Mouse (Mus musculus): ENCODE results near the gene Tmem63a.
"Not testable (repeated sequence)": the region's sequence is repeated elsewhere in the genome, so short reads cannot be mapped to it uniquely, and the experiment has no call there.

Tmem63a gene

DNA sequence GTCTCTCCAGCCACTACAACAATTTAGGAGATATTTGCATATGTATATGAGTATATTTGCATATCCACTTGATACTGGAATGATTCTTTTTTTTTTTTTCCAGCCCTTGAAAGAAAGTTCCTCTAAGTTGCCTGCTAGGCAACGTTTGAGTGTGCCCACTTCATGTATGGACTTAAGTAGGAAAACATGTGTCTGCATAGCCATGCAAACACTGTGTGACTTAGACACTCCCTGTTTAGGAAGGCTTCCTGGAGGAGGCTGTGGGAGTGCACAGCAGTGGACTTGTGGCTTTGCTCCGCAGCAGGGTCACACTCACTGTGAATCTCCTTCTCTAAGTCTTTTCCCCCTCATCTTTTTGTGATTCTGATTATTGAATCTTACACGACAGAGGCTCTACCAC is 16.7 kb downstream of the Tmem63a start:
- DNase-seq (ENCODE audit: low spot score in 2 of 2): no peak

- no peak for DNase-seq (ENCODE audit: low spot score in 2 of 2)
These were observed 23.6 kb downstream of the Tmem63a start for GRCm38 (mm10) chr1:180965786-180966185.

DNA sequence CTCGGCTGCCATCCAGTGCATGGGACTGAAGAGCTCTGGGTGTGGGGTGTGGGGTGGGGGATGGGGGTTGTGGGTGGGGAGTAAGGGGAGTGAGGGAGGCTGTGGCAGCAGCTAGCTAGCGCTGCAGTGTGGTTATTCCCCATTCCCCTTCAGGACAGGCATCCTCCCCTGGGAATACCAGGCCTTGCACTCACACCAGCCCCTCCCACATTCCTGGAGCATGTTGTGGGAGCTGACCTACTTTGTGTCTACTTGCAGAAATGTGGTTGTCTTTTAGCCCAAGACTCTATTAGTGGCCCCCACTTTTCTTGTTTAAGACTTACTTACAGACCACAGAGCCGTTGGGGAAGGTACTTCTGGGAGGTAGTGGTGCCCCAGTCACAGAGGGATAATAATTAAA is 24.4 kb downstream of the Tmem63a start:
- no peak for DNase-seq (ENCODE audit: low spot score in 2 of 2)

DNA sequence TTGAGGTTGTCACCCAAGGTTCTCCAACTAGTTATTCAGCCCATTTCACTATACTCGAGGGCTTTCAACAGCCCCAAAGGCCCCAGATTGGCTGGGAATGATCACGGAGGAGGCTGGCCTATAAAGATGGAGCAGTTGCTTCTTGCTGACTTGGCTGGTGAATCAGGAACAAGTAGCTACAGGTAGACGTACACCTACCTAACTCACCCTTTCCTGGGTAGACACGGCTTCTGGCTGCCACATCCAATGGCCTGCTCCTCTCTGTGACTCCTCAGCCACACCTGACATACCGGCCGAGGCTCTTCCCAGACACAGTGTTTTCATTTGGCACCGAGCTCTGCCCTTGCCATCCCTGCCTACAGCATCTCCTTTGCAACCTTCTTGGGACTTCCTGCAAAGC is 25.1 kb downstream of the Tmem63a start:
- DNase-seq (ENCODE audit: low spot score in 2 of 2): no peak

DNA sequence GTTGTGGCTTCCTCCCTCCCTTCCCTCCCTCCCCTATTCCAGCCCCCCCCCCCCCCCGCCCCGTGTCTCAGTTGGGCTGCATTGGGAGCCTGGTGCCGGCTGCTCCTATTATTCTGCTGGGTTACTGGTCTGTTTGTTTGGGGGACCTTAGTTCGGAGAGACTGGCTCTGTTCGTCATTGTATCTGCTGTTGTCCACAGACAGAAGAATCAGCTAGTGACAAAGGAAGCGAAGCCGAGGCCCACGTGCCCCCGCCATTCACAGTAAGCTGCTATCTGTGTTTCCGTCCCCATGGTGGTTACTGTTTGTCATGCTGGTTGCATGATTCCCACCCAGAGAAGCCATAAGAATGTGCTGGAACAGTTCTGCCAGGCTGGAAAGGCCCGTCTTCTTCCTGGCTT is 30.8 kb downstream of the Tmem63a start:
- DNase-seq (ENCODE audit: low spot score in 2 of 2): no peak

DNA sequence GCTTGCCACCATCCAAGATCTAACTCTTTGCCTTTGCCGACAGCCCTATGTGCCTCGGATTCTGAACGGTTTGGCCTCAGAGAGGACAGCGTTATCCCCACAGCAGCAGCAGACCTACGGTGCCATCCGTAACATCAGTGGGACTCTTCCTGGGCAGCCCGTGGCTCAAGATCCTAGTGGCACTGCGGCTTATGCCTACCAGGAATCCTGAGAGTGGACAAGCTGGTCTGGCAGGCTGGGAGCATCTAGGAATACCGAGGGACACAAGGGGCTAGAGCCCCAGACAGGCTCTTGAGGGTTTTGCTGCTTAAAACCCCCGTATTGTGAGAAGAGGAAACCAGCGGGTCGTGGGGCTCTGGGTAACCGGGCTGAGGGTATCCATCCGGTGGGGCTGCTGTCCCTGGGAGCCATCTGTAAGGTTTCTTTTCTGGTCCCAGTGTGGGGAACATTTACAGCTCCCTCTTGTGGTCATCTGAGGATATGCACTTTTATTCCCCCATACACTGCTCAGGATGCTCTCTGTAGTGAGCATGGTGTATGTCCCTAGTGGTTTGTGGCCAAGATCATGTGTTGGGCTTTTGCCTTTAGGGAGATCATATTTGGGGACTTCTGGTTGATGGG is 32.1 kb downstream of the Tmem63a start:
- DNase-seq (ENCODE audit: low spot score in 2 of 2): no peak

DNA sequence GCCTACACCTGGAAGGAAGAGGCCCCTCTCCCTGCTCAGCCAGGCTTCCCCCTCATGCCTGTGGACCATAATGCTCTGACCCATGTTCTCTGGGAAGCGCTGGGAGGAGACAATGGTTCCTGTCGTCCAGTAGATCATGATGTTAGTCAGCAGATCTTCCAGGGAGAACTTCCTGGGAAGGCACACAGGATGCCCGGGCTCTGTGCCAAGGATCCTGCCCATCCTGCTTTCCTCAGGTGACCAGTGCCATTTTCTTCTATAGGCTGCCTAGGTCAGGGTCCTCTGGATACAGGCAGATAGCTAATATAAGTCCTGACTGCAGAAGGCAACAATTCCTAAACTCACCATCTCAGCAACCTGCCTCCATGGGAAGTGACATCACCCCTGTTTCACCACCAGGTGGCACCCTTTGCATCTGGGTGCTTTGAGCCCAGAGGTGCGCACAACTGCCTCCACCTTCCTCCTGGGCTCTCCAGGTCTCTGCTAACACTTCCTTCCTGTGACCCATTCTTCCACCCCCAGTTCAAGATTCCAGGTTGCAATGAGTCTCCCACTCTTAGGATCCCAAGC is 34.1 kb downstream of the Tmem63a start:
- DNase-seq (ENCODE audit: low spot score in 2 of 2): no peak

GRCm38 (mm10) chr1:180979484-180980251 is 37.5 kb downstream of the Tmem63a start:
- no peak for DNase-seq (ENCODE audit: low spot score in 2 of 2)

GRCm38 (mm10) chr1:180980464-180980863 is 38.3 kb downstream of the Tmem63a start:
- DNase-seq (ENCODE audit: low spot score in 2 of 2): no peak

- DNase-seq (ENCODE audit: low spot score in 2 of 2): not testable (repeated sequence)
These were observed 39.3 kb downstream of the Tmem63a start for GRCm38 (mm10) chr1:180981298-180982046.

- DNase-seq (ENCODE audit: low spot score in 2 of 2): no peak
These were observed 44.6 kb downstream of the Tmem63a start for GRCm38 (mm10) chr1:180986701-180987100.

DNA sequence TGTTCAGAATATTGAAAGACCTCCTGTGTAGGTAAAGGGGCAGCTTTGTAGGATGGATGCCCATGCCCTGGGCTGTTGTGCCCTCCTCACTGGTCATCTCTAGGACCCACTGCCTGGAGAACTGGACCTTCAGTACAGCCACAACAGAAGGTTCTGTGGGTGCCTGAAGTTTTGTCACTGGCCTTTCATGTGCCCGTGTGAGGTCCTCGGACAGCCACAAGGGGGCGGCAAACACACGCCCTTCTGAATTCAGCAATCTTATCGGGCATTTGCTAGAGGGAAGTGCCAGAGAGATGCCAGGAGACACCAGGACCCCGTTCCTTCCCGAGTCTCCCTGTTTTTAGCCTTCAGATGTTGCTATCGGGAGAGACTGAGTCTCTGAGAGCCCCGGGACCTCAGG is 45.6 kb downstream of the Tmem63a start:
- peak; percentile 38 to 76 for DNase-seq (ENCODE audit: low spot score in 2 of 2)

DNA sequence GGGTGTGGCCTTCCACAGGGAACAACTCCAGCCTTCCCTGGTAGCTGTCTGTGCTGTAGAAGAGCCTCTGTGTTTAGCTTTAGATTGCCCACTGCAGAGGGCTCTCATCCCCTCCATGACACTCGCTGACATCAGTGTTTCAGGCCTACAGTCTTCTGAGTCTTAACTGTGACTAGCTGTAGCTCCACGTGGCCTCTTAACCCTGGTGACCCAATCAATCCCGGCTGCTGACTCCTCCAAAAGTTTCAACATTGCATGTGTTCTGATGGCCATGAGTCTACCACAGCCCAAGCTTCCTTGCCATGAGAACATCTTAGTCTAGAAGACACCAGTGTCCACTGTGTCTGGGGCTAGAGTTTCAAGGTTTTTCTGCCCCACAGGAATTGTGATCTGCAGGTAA is 48.5 kb downstream of the Tmem63a start:
- no peak for DNase-seq (ENCODE audit: low spot score in 2 of 2)

DNA sequence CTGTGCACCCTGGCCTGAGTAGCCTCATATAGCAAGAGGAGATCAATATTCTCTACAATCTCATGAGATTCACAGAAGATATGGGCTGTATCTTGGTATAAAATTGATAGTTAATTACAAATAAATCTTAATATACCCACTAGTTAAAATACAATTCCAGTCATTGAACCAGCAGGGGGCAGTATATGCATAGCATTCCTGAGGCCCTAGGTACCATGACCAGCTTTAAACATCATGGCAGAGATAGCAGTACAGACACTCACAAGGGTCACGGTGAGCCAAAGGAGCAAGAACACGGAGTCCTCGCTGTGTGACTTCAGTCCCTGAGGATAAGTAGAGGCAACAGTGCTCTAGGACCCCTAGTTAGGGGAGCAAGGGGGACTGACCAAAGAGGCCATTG is 50.0 kb downstream of the Tmem63a start:
- DNase-seq (ENCODE audit: low spot score in 2 of 2): no peak

DNA sequence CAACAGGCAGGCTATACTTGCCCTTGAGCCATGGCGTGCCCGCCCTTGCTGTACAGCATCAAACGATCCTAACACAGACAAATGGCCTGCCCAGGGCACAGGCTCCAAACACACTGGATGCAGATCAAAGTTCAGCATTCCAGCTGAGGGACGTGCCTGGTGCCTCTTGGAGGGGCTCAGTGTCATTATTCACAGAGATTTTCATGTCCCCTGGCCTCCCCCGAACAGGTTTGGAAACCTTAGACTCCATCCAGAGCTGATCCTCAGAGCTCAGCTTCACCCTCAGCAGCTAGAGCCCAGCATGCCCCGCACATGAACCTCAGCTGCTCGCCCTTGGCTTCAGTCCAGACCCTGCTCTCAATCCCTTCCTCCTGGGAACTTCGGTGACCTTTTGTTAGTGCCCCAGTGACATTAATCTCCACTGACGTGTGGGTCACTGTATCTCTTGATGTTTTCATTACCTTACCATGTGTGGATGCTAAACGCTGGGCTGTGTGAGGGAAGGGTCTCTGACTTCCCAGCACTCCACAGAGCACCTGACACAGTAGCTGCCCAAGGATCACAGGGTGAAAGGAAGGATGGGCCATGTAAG is 58.5 kb downstream of the Tmem63a start:
- no peak for DNase-seq (ENCODE audit: low spot score in 2 of 2)

- DNase-seq (ENCODE audit: low spot score in 2 of 2): no peak
These were observed 59.1 kb downstream of the Tmem63a start for GRCm38 (mm10) chr1:181001217-181001616.

- DNase-seq (ENCODE audit: low spot score in 2 of 2): no peak
These were observed 59.5 kb downstream of the Tmem63a start for GRCm38 (mm10) chr1:181001621-181002020.

DNA sequence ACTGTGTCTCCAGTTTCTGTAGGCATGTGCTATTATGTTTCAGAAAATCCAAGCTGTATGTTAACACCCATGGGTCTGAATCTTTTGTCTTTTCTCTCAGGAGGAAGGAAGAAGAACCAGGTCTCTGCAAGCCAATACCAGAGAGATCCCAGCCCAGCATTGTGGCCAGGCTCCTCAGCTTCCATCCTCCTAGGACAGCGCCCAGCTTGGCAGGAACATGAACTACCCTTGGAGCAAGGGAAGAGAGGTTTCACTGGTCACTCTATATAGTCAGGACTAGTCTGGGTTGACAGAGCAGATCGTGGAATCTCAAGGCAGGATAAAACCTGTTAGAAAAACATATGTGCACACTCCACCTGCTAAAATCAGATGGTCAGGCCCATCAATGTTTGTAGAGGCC is 61.6 kb downstream of the Tmem63a start:
- no peak for DNase-seq (ENCODE audit: low spot score in 2 of 2)

DNA sequence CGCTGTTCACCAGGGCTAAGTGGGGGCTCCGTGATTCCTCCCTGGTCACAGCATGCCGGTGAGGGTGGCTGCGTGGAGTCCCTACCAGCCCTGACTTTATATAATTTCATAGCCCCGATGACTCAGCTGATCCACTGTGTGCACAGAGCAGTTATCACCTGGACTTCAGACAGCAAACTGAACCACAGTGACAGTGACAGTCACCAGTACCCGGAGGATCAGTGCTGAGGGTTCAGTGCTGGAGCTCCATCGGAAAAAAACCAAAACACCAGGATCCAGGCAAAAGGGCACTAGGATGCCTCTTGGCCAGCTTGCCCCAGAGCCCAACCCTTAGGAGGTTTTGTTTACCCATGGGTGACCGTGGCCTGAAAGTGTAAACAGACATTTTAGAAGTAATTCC is 63.2 kb downstream of the Tmem63a start:
- no peak for DNase-seq (ENCODE audit: low spot score in 2 of 2)

GRCm38 (mm10) chr1:181007831-181008230 is 65.7 kb downstream of the Tmem63a start:
- no peak for DNase-seq (ENCODE audit: low spot score in 2 of 2)

DNA sequence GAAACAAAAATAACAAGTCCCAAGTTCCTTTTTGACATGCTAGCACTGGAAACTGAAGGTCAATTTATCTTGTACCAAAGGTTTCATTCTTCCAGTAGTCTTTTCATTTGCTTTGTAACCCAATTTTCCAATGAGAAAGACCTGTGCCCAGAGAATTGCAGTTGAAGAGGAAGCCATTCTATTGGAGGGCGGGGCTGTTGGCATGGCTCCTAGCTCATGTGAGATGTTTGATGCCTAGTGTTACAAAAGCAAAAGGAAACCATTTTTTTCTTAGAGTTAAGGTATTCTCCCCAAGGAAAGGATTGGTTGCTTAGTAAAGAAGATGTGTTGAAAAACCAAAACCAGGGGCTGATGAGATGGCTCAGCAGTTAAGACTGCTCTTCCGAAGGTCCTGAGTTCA is 66.1 kb downstream of the Tmem63a start:
- no peak for DNase-seq (ENCODE audit: low spot score in 2 of 2)

- DNase-seq (ENCODE audit: low spot score in 2 of 2): no peak
These were observed 67.0 kb downstream of the Tmem63a start for GRCm38 (mm10) chr1:181009011-181009590.
